Mouse (Mus musculus) layer of hippocampus, postnatal 14 days (tissue): ENCODE measurements around the gene Suz12. TPM values are rescaled to one million over a fixed set of nuclear protein-coding genes. Genes with fewer than 3 reads are reported as not detected.
A peak's percentile ranks its signal among the peaks of the same experiment; 100 is the strongest.

Experiments used
- DNase-seq, 2 experiments: peaks; one replicate each; pipeline ENCODE4 v3.0.0; 2021 to 2022; ENCODE audit warnings: low spot score in 2 of 2, mixed read lengths in 1 of 2
- total RNA-seq, 2 experiments: library from RNA; stranded (reverse); gene quantifications; 2 replicates each; pipeline ENCODE4 v1.2.3; 2021

Suz12 gene
- total RNA-seq, 2 experiments from 2014 or later = 31.4 to 34.5 TPM

GRCm38 (mm10) chr11:80072365-80072764 is 79.5 kb downstream of the Suz12 start:
- DNase-seq = no peak

- DNase-seq = no peak
Observed at GRCm38 (mm10) chr11:80075608-80076277, 82.8 kb downstream of the Suz12 start.

- DNase-seq = no peak
Observed at GRCm38 (mm10) chr11:80077784-80078545, 85.1 kb downstream of the Suz12 start.

GRCm38 (mm10) chr11:80078831-80079230 is 85.9 kb downstream of the Suz12 start:
- no peak for DNase-seq

GRCm38 (mm10) chr11:80079751-80080150 is 86.8 kb downstream of the Suz12 start:
- no peak for DNase-seq

GRCm38 (mm10) chr11:80080381-80080825 is 87.5 kb downstream of the Suz12 start:
- DNase-seq = no peak

GRCm38 (mm10) chr11:80080826-80081728 is 88.2 kb downstream of the Suz12 start, which contains the start of gene Crlf3:
Crlf3 (minus strand) TSS chr11:80080991.
- DNase-seq = peak; percentile 85 to 94

GRCm38 (mm10) chr11:80081786-80082319 is 88.9 kb downstream of the Suz12 start:
- no peak for DNase-seq

Other genes starting within 250 kb of the Suz12 start
- 10 to 100 TPM; 35.9 to 36.3 TPM for gene Utp6, start 30.7 kb upstream of the Suz12 start, total RNA-seq
- 10 to 100 TPM; 18.3 to 22.1 TPM for gene Crlf3, start 87.9 kb downstream of the Suz12 start, total RNA-seq
- gene Atad5, start 96.3 kb downstream of the Suz12 start, total RNA-seq = 1 to 10 TPM; 3.8 to 4.7 TPM
- 10 to 100 TPM; 11.3 to 12.7 TPM for gene Tefm, start 149.1 kb downstream of the Suz12 start, total RNA-seq
- 10 to 100 TPM; 10.3 to 11.0 TPM for gene Adap2, start 161.0 kb downstream of the Suz12 start, total RNA-seq
- gene Rnf135, start 190.7 kb downstream of the Suz12 start, total RNA-seq = 1 to 10 TPM; 3.5 to 4.6 TPM
- gene Rhot1, start 215.9 kb downstream of the Suz12 start, total RNA-seq = 10 to 100 TPM; 61.6 to 64.6 TPM